Mouse (Mus musculus) lung, embryonic 14.5 days (tissue): ENCODE measurements at regions not wholly inside any gene's neighbourhood (a gene's known extent, or its start where the extent isn't known, plus 50 kb on each side); places are given as distances from the start of the nearest gene placed in this dataset.

Source experiments
- ATAC-seq: fragments of 200-750 bp; cut with Nextera tagmentation; 2 replicates; pipeline ENCODE4 v1.8.0; 2017; ENCODE audit warnings: mild to moderate bottlenecking, moderate TSS enrichment, moderate library complexity; ENCODE audit not compliant: insufficient read depth
- DNase-seq: peaks from one replicate; pipeline ENCODE4 v3.0.0-alpha.2; 2015
- H3K27ac ChIP-seq: fragments of 300-500 bp; sonication (generic); 2 replicates; pipeline ENCODE4 v1.5.1; 2014; ENCODE audit warnings: low read depth, mild to moderate bottlenecking, moderate library complexity
- H3K27me3 ChIP-seq: fragments of 300-500 bp; sonication (generic); 2 replicates; pipeline ENCODE4 v1.6.1; 2014; ENCODE audit warnings: low read length, control low read depth; ENCODE audit not compliant: insufficient read depth
- H3K36me3 ChIP-seq: fragments of 300-500 bp; sonication (generic); 2 replicates; pipeline ENCODE4 v1.6.1; 2014; ENCODE audit warnings: control low read depth; ENCODE audit not compliant: insufficient read depth
- H3K4me1 ChIP-seq: fragments of 300-500 bp; sonication (generic); 2 replicates; pipeline ENCODE4 v1.6.1; 2014; ENCODE audit warnings: antibody characterized with exemption, control low read depth; ENCODE audit not compliant: insufficient read depth
- H3K4me2 ChIP-seq: fragments of 300-500 bp; sonication (generic); 2 replicates; pipeline ENCODE4 v1.6.1; 2014; ENCODE audit warnings: mild to moderate bottlenecking
- H3K4me3 ChIP-seq: fragments of 300-500 bp; sonication (generic); 2 replicates; pipeline ENCODE4 v1.5.1; 2014; ENCODE audit warnings: low read depth, low read length
- H3K9ac ChIP-seq: fragments of 300-500 bp; sonication (generic); 2 replicates; pipeline ENCODE4 v1.6.1; 2014
- H3K9me3 ChIP-seq: fragments of 300-500 bp; sonication (generic); 2 replicates; pipeline ENCODE4 v1.6.1; 2016; ENCODE audit warnings: low read depth, low read length, control low read depth
- CTCF ChIP-seq: IDR thresholded peaks from 2 replicates; pipeline ENCODE4 v1.5.1; 2016; ENCODE audit warnings: antibody characterized with exemption, low read depth
- WGBS: fragments of 180-500 bp; shearing (Covaris S2); extraction: QIAGEN DNeasy Blood & Tissue Kit; methylation state at CpG from one replicate; pipeline ENCODE4 v1.1.7; 2014; 5-methylcytosine and 5-hydroxymethylcytosine counted together

DNA sequence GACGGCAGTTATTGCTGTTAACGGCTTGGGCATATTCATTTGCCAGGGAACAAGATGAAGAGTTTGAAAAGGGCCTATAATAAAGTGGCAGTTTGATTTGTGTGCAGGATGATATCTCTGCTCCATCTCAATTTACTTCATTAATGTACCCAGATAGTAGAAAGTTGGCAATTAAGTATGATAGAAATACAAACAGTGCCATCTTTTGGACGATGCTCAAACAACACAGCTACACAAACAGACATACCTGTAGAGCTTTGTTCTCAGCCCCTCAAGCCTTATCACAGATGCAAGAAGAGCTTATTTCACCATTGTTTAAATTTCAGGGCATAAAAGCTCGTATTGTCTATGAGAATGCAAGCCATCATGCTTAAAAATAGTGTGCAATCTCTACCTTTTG lies 82.2 kb downstream of the Tnfsf11 start:
- H3K4me3 ChIP-seq = no peak overlapping the region
- H3K36me3 ChIP-seq = no peaks in the 10 kb centered on the region
- no peak for TF ChIP-seq CTCF
- ATAC-seq (no peak), DNase-seq (peak; percentile 13)
- no peak overlapping the region for H3K9ac ChIP-seq
- H3K27ac ChIP-seq = no peak overlapping the region
- no peaks in the 10 kb centered on the region for H3K27me3 ChIP-seq
- no peaks in the 10 kb centered on the region for H3K4me1 ChIP-seq
- H3K4me2 ChIP-seq = no peak overlapping the region
- no peaks in the 10 kb centered on the region for H3K9me3 ChIP-seq
- 46% methylated on average over 4 of the region's 4 CpGs for WGBS

DNA sequence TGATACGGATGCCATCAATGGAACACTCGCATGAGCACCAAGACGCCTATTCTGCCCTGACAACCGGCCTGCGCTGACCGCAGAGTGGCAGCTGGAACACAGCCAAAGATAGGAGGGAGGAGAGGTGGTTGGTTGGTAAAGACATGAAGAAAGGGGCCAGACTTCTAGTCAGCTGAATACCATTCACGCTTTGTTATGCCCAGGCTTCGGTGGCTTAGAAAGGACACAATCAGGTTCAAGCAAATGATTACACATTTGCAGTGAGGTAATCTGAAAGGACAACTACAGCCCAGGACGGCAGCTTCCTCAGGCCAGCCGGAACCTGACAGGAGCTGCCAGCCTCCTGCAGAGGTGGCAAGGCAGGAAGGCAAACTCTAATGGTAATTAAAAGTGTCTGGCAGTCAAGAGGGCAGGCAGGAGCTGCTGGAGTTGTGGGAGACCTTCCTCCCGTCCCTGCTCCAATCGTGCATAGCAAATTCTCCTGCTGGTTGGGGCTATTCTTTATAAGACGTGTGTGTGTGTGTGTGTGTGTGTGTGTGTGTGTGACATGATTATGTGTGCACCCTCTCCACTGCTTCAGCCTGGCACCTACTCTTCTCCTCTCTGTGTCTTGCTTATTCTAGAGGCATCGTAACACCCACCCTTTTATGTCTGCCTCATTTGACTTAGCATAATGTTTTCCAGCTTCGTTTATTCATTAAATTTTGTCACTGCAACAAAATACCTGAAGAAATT lies 91.4 kb downstream of the Tnfsf11 start:
- TF ChIP-seq CTCF = no peak
- Histone ChIP-seq H3K9me3 (no peaks in the 10 kb centered on the region), H3K27me3 (no peaks in the 10 kb centered on the region), H3K27ac (no peak overlapping the region), H3K4me3 (no peak overlapping the region), H3K36me3 (no peaks in the 10 kb centered on the region), H3K4me2 (no peak overlapping the region), H3K4me1 (peaks cover 7% of the 10 kb centered on the region; the same call in 1 of the 2 replicates), H3K9ac (no peak overlapping the region)
- DNase-seq (peak; percentile 33), ATAC-seq (no peak)
- WGBS = 35% methylated on average over 15 of the region's 15 CpGs

DNA sequence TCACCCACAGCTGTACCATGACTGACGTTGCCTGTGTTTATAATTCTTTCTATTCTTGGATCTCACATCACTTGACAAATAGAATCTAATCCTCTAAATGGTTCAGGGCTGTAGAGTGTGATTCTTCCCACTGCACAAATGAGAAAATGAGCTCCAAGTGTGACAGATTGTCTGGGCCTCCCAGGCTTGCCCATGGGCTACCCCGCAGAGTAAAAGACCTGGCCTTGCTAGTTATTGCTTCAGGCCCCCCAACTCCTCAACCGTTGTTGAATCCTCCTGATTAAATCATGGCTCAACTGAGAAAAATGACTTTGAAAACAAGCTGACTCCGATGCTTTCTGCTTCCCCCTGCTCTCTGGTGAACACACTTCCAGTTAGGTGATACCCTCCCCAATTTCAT lies 92.4 kb downstream of the Tnfsf11 start:
- WGBS = 47% methylated on average over 4 of the region's 4 CpGs
- Histone ChIP-seq H3K36me3 (no peaks in the 10 kb centered on the region), H3K9me3 (no peaks in the 10 kb centered on the region), H3K27me3 (no peaks in the 10 kb centered on the region), H3K27ac (no peak overlapping the region), H3K9ac (no peak overlapping the region), H3K4me3 (no peak overlapping the region), H3K4me1 (peaks cover 7% of the 10 kb centered on the region; the same call in 1 of the 2 replicates), H3K4me2 (no peak overlapping the region)
- TF ChIP-seq CTCF = no peak
- ATAC-seq = no peak
- peak; percentile 15 for DNase-seq

GRCm38 (mm10) chr14:78204566-78204863 lies 103.3 kb downstream of the Tnfsf11 start:
- H3K27ac ChIP-seq = no peak overlapping the region
- H3K4me2 ChIP-seq = no peak overlapping the region
- H3K4me3 ChIP-seq = no peak overlapping the region
- no peak for TF ChIP-seq CTCF
- ATAC-seq (no peak), DNase-seq (no peak)
- H3K27me3 ChIP-seq = no peaks in the 10 kb centered on the region
- H3K9ac ChIP-seq = no peak overlapping the region
- WGBS = 80% methylated on average over 4 of the region's 4 CpGs
- no peaks in the 10 kb centered on the region for H3K9me3 ChIP-seq
- H3K36me3 ChIP-seq = no peaks in the 10 kb centered on the region
- no peaks in the 10 kb centered on the region for H3K4me1 ChIP-seq

- no peak overlapping the region for H3K4me3 ChIP-seq
- H3K36me3 ChIP-seq = no peaks in the 10 kb centered on the region
- H3K27me3 ChIP-seq = no peaks in the 10 kb centered on the region
- WGBS = 80% methylated on average over 15 of the region's 15 CpGs
- no peak for DNase-seq
- no peak for ATAC-seq
- TF ChIP-seq CTCF = no peak
- H3K4me1 ChIP-seq = no peaks in the 10 kb centered on the region
- H3K4me2 ChIP-seq = no peak overlapping the region
- H3K9ac ChIP-seq = no peak overlapping the region
- no peak overlapping the region for H3K27ac ChIP-seq
- H3K9me3 ChIP-seq = no peaks in the 10 kb centered on the region
These were observed 103.9 kb downstream of the Tnfsf11 start for GRCm38 (mm10) chr14:78203726-78204565.

DNA sequence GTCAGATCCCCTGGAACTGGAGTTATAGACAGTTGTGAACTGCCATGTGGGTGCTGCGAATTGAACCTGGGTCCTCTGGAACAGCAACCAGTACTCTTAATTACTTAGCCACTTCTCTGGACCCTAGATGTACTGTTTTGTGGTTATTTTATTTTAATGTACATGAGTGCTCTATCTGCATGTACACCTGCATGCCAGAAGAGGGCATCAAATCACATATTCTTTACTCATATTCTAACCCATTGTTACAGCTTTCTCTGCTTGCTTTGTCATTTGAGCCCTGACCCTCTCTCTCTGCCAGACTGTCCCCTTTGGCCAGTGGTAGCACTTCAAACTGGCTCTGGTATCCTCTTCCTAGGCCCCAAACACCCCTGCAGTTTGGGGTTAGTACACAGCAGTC lies 105.1 kb downstream of the Tnfsf11 start:
- TF ChIP-seq CTCF = peak; percentile 47
- no peaks in the 10 kb centered on the region for H3K4me1 ChIP-seq
- H3K36me3 ChIP-seq = no peaks in the 10 kb centered on the region
- ATAC-seq (no peak), DNase-seq (peak; percentile 19)
- no peak overlapping the region for H3K9ac ChIP-seq
- 82% methylated on average over 1 of the region's 1 CpGs for WGBS
- H3K4me2 ChIP-seq = no peak overlapping the region
- no peak overlapping the region for H3K27ac ChIP-seq
- H3K9me3 ChIP-seq = no peaks in the 10 kb centered on the region
- H3K4me3 ChIP-seq = no peak overlapping the region
- H3K27me3 ChIP-seq = no peaks in the 10 kb centered on the region

DNA sequence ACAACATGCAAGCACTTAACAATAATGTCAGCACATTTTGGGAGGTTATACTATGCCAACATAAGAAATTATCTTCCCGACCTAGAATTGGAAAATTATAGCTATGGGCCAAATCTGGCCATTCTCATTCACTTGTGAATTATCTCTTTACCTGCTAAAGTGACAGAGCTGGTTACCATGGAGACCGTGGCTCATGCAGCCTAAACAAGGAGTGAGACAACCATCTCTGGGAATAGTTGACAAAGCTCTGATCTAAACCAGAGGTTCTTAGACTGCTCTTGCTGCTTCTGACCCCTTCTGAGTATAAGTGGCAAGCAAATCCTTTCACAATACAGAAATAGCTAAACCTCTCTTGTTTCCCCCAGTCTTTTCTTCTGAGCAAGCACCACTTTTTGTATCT lies 108.7 kb upstream of the Fam216b start:
- ATAC-seq = no peak
- Histone ChIP-seq H3K4me3 (no peak overlapping the region), H3K27me3 (no peaks in the 10 kb centered on the region), H3K4me2 (no peak overlapping the region), H3K4me1 (no peaks in the 10 kb centered on the region), H3K27ac (no peak overlapping the region), H3K36me3 (no peaks in the 10 kb centered on the region), H3K9ac (no peak overlapping the region), H3K9me3 (no peaks in the 10 kb centered on the region)
- TF ChIP-seq CTCF = no peak
- DNase-seq = no peak
- 78% methylated on average over 2 of the region's 2 CpGs for WGBS
